Mouse (Mus musculus) layer of hippocampus, adult 8-10 months (tissue): ENCODE measurements around the gene Nat10. TPM values are rescaled to one million over a fixed set of nuclear protein-coding genes. Genes with fewer than 3 reads are reported as not detected.

ENCODE experiments used
- DNase-seq, 2 experiments: peaks; one replicate each; pipeline ENCODE4 v3.0.0; 2022; ENCODE audit warnings: low spot score in 2 of 2
- total RNA-seq, 4 experiments: library from RNA; stranded (reverse); gene quantifications; 2 replicates each; pipeline ENCODE4 v1.2.4; 2022

Gene Nat10
- total RNA-seq, 4 experiments from 2014 or later: 34.9 to 45.8 (median 37.0) TPM

GRCm38 (mm10) chr2:103746096-103746495 lies 15.0 kb downstream of the Nat10 start:
- DNase-seq: no peak

GRCm38 (mm10) chr2:103745481-103745880 lies 15.6 kb downstream of the Nat10 start:
- DNase-seq: peak in 1 of 2 experiments; percentile 27

DNA sequence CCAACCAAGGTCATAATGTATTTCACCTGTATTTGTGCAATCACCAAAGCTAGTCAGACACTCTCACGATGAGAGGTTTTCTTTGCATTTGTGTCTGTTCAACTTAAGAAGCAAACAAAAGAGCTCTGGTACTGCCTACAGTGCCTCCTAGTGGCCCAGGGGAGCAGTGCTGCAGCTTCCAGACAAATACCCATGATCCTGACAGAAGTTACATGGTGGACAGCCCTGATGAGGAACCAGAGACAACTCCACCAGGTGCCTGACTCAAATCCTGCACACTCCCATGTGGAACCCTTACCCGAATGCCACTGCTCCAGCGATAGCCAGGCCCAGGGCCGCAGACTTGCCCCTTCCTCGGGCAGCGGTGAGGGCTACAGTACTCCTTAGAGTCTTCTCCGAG lies 17.1 kb downstream of the Nat10 start:
- peak in 1 of 2 experiments; percentile 61 for DNase-seq

DNA sequence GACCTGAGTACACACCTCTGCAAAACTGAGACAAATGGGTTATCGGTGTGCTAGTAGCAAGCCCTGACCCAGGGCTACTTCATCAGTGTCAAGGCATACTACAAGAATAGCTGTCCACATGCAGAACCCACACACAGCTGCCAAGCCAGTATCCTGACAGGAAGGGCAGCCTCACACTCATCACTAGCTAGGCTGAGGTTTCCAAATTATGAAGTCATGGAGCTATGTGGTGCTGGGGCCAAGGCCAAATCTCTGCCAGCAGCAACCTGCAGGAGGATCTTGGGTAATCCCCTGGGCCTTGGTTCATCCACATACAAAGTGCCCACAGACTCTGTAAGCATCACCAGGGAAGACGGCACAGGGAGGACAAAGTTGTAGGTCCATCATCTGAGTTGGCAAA lies 17.5 kb downstream of the Nat10 start:
- no peak for DNase-seq

DNA sequence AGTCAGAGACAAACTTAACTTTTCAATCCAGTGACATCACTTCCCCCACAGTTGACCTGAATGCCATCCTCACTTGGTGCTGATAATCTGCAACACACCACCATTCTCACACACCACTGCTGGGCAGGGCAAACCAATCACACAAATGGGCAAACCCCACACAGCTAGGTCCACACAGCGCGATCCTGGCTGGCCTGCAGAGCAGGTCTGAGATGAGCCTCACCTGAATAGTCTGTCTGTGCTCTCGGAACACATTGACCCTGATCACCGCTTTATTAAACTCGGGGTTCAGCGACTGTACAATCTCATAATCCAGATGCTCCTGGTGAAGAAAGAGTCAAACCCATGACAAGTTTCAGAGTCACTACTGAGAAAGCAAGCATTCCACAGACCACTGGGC lies 18.2 kb downstream of the Nat10 start:
- no peak for DNase-seq

- no peak for DNase-seq
Measured at GRCm38 (mm10) chr2:103731423-103731822, 29.6 kb downstream of the Nat10 start.

DNA sequence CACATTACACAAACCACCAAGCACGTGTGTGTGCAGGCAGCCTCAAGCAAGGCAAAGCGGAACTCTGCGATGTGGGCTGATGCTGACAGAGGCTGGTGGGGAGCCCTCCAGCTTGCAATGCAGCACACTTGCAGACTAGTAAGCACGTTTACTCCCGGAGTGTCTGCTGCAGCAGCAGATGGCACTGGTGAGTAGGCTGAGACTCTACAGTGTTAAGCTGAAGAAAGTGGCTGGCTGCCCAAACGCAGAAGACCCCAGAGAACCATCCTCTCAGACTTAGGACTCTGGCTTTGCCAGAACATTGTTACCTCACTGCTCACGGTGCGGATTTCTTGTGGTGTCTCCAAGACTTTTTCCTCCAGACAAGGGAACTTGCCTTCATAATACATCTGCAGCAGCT lies 30.1 kb downstream of the Nat10 start:
- DNase-seq: peak; percentile 58 to 76

GRCm38 (mm10) chr2:103728027-103728540 lies 33.0 kb downstream of the Nat10 start:
- no peak for DNase-seq

- DNase-seq: no peak
Measured at GRCm38 (mm10) chr2:103724521-103724920, 36.5 kb downstream of the Nat10 start.

DNA sequence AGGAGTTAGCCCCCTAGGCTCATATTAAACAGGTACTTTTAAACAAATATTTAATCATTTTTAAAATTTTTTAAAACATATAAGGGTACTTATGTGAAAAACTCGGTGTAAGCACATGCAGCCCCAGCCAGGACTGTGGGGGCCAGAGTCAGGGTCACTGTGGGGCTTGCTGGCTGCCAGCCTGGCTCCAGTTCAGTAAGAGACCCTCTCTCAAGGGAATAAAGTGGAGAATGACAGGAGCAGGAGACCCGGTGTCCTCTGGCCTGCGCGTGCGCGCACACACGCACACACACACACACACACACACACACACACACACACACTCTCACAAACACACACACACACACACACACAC lies 41.8 kb downstream of the Nat10 start:
- DNase-seq: no peak

DNA sequence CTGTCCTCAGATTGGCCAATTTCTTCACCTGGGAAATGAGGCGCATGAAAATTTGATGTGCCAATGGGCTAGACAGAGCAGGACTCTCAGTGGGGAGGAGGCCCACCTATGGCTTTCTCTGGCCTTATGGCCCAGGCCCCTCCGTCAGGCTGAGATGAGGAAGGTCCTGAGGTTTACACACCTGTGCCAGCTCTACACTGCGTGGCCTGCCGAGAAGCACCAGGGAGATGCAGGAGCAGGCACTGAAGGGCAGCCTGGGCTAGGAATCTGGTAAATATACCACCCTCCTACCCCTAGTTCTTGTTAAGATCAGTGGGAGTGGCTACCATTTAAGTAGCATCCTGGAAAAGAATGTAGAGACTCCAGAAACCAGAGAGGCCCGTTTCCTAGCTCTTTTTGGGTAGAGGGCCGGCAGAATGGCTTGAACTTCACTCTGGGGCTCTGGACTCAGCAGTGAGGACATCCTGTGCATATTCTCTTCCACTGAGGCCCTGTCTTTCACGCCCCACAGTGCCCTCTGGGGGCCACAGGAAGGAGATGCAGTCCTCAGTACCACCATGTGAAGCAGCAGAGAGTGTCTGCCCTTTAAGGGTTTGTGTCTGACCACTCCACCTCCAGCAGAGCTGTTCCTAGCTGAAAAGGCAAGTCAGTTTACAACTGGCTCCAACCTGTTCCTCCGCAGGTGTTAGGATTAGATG lies 42.3 kb downstream of the Nat10 start:
- peak; percentile 70 to 71 for DNase-seq

GRCm38 (mm10) chr2:103714412-103714811 lies 46.7 kb downstream of the Nat10 start:
- no peak for DNase-seq

DNA sequence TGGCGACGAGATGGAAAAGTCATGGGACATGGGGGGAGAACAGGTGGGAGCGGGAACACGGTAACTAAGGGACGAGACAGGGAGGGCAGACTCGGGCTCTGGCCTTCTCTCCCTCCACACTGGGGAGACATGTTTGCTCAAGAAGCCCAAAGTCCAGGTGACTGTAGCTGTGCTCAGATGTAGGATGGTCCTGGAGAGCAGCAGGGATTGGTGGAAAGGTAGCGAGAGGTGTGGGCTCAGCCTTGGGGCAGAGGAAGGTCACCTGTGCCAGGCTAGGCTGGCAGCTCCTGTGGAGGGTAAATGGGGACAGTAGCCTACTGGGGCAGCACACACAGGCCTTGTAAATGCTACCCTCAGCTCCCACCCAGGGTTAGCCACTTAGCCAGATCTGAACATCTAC lies 47.2 kb downstream of the Nat10 start:
- DNase-seq: no peak

GRCm38 (mm10) chr2:103710849-103711248 lies 50.2 kb downstream of the Nat10 start:
- no peak for DNase-seq

DNA sequence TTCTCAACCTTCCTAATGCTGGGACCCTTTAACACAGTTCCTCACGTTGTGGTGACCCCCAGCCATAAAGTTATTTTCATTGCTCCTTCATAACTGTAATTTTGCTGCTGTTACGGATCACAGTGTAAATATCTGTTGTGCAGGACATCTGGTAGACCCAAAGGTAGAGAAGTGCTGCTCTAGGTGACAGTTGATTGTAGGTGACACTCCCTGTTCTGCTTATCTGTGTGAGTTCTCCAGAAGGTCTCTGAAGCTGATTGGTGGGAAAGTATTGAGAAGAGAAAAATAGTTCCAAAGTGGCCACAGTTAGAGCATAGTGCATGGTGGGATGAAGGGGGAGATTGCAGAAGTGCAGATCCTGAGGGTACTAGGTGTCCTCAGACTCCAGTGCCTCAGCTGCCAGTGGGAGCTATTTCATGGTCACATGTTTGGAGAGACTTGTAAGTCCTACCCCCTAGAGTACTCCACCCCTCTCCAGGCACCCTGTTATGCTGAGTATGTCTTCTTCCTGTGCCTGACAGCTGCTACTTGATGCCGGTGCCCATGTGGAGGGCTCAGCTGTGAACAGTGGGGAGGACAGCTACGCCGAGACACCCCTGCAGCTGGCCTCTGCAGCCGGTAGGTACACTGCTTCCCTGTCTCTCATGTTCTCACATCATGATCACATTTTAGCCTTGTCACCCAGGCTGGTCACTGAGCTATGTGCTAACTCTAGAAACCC lies 53.9 kb downstream of the Nat10 start:
- DNase-seq: no peak

- DNase-seq: peak; percentile 69 to 73
Measured at GRCm38 (mm10) chr2:103706226-103706625, 54.8 kb downstream of the Nat10 start.

DNA sequence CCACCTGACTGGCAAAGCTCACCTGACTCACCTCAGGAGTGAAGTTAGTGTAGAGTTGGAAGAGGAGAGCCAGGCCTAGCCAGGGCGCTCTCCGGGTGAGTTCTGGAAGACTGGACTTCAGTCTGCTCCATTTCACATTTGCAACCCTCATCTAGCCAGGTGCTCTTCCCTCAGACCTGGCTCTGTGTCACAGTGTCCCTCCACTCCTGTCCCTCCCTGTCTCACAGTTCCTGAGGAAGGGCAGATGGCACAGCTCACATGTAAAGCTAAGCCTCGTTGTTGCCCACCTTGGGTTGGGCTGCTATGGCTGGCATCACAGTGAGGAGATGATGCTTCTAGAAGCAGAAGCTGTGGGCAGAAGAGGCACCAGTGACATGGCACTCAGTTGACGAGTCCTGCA lies 55.2 kb downstream of the Nat10 start:
- DNase-seq: no peak

DNA sequence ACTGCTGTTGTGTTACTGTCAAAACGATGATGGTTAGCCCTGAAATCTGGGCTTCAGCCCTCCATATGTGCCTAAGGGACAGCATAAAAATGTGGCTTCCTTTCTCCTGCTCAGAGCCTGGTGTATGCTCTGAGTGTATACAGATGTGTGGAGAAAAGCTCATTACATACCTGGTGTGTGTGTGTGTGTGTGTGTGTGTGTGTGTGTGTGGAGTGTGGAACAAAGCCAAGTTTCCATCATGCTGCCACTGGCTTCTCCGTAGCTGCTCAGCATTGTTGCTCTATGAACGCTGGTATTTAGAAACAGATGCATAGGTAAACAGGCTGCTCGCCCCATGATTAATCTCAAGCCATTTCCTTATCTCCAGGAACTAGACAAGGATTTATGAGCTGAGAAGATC lies 57.2 kb downstream of the Nat10 start:
- no peak for DNase-seq

GRCm38 (mm10) chr2:103703336-103703735 lies 57.7 kb downstream of the Nat10 start:
- DNase-seq: no peak

- no peak for DNase-seq
Measured at GRCm38 (mm10) chr2:103700514-103700913, 60.6 kb downstream of the Nat10 start.

DNA sequence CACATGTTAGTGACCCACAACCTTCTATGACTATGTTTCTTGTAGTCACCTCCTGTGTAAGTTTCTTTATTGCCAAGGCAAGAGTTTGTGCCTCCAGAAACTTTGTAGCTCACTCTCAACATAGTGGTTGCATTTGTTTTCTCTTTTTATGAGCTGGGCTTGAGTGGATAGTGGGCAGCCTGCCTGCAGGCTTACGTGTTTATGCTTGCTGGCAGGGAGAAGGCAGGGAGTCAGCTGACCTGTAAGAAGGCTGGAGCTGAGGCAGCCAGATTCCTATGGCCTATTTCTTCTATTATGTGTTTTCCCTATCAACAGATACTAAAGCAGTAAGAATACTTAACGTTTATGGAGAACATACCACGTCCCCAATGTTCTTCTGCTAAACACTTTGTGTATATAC lies 64.9 kb downstream of the Nat10 start:
- DNase-seq: no peak

DNA sequence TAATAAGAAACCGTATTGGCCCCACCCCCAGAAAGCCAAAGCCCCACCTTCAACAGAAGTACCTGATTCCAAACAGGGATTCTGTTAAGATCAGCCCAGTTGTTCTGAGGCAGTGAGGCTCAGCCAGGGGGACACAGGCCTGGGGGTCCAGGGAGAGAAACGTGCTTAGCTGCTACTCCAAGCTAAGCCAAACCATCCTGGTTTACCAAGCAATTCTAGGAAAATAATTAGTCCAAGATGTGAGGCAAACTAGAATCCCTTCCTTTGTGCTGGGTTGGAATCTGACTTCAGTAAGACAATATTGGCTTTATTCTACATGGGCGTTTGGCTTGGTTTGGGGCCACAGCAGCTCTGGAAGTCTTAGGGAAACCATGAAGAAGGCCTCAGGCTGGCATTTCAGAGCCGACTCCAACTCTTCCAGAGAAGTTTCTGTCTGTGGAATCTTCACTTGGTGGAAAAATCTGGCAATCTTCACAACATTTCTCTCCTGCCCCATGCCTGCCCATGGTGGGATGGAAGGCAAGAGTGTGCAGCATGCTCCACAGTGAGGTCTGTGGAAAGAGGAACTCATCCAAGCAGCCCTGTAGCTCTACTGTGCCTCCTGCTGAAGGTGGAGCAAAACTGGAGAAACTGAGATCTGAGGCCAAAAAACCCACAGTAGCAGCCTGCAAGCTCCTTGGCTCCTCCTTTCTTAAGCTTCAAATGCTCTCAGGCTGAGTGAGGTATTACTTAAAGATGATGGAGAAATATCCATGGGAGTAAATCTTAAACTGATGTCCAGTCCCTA lies 66.1 kb downstream of the Nat10 start:
- DNase-seq: no peak
